Mouse (Mus musculus): Measurements from ENCODE around the gene Xrcc1.

GRCm38 (mm10) chr7:24525686-24526420 is 20.2 kb upstream of the Xrcc1 start:
- TF ChIP-seq CTCF (IDR thresholded peaks at IDR 0.05; ENCODE audit: extremely low read depth, insufficient read depth, insufficient read length, insufficient replicate concordance) (no peak), POLR2A (IDR thresholded peaks at IDR 0.05; ENCODE audit: low read depth, low read length) (no peak)

Data from spleen, adult 2 months (tissue).